Mouse (Mus musculus): ENCODE results near the gene Pcyt2. TPM values are rescaled to one million over a fixed set of nuclear protein-coding genes. Genes with fewer than 3 reads are reported as not detected.

The Pcyt2 gene
- polyA plus RNA-seq, 1 experiment = 51.5 TPM

- H3K27me3 ChIP-seq (ENCODE audit: control insufficient read depth, insufficient read depth, insufficient read length) = no peaks in the 10 kb centered on the region
- peak; percentile 75 for TF ChIP-seq CTCF (IDR thresholded peaks at IDR 0.05; ENCODE audit: control insufficient read depth, insufficient read depth, insufficient read length)
- no peak for TF ChIP-seq CEBPB (IDR thresholded peaks at IDR 0.05; ENCODE audit: low read depth)
- no peak for TF ChIP-seq MAX (IDR thresholded peaks at IDR 0.05)
- TF ChIP-seq FOSL1 (IDR thresholded peaks at IDR 0.05; ENCODE audit: insufficient read depth, low read length, poor library complexity, severe bottlenecking) = no peak
- no peak for TF ChIP-seq USF1 (IDR thresholded peaks at IDR 0.05; ENCODE audit: low read depth)
- TF ChIP-seq MYOD1 (IDR thresholded peaks at IDR 0.05; ENCODE audit: control insufficient read depth, insufficient read length, low read depth) = no peak
- peaks cover 71% of the 10 kb centered on the region for H3K36me3 ChIP-seq (ENCODE audit: control insufficient read depth, insufficient read depth)
- H3K4me3 ChIP-seq (ENCODE audit: insufficient read depth, poor library complexity, severe bottlenecking) = peak overlapping the region; percentile 98
- H3ac ChIP-seq (ENCODE audit: control insufficient read depth, insufficient read length, low read depth) = peak overlapping the region; percentile 82
- H3K79me2 ChIP-seq (ENCODE audit: control insufficient read depth, insufficient read depth) = peaks cover 74% of the 10 kb centered on the region
- H3K79me3 ChIP-seq (ENCODE audit: low read depth) = peaks cover 47% of the 10 kb centered on the region
Measured at GRCm38 (mm10) chr11:120623961-120624679, 6.4 kb upstream of the Pcyt2 start.

- TF ChIP-seq MYOD1 (IDR thresholded peaks at IDR 0.05; ENCODE audit: control insufficient read depth, insufficient read length, low read depth) (no peak), CEBPB (IDR thresholded peaks at IDR 0.05; ENCODE audit: low read depth) (no peak), MAX (IDR thresholded peaks at IDR 0.05) (no peak), FOSL1 (IDR thresholded peaks at IDR 0.05; ENCODE audit: insufficient read depth, low read length, poor library complexity, severe bottlenecking) (no peak), USF1 (IDR thresholded peaks at IDR 0.05; ENCODE audit: low read depth) (no peak), MYOG (IDR thresholded peaks at IDR 0.05; ENCODE audit: control insufficient read depth, extremely low read depth, insufficient read length) (no peak), CTCF (IDR thresholded peaks at IDR 0.05; ENCODE audit: control insufficient read depth, insufficient read depth, insufficient read length) (no peak)
- H3K36me3 ChIP-seq (ENCODE audit: control insufficient read depth, insufficient read depth) = peaks cover 73% of the 10 kb centered on the region
- H3K27me3 ChIP-seq (ENCODE audit: control insufficient read depth, insufficient read depth, insufficient read length) = no peaks in the 10 kb centered on the region
- no peak overlapping the region for H3K4me3 ChIP-seq (ENCODE audit: insufficient read depth, poor library complexity, severe bottlenecking)
- peaks cover 35% of the 10 kb centered on the region for H3K79me3 ChIP-seq (ENCODE audit: low read depth)
- H3K79me2 ChIP-seq (ENCODE audit: control insufficient read depth, insufficient read depth) = peaks cover 61% of the 10 kb centered on the region
- H3ac ChIP-seq (ENCODE audit: control insufficient read depth, insufficient read length, low read depth) = no peak overlapping the region
Measured at GRCm38 (mm10) chr11:120622805-120623204, 5.1 kb upstream of the Pcyt2 start.

- peaks cover 60% of the 10 kb centered on the region for H3K79me2 ChIP-seq (ENCODE audit: control insufficient read depth, insufficient read depth)
- no peak overlapping the region for H3K4me3 ChIP-seq (ENCODE audit: insufficient read depth, poor library complexity, severe bottlenecking)
- no peaks in the 10 kb centered on the region for H3K27me3 ChIP-seq (ENCODE audit: control insufficient read depth, insufficient read depth, insufficient read length)
- H3K79me3 ChIP-seq (ENCODE audit: low read depth) = peaks cover 29% of the 10 kb centered on the region
- H3K36me3 ChIP-seq (ENCODE audit: control insufficient read depth, insufficient read depth) = peaks cover 59% of the 10 kb centered on the region
- TF ChIP-seq MYOD1 (IDR thresholded peaks at IDR 0.05; ENCODE audit: control insufficient read depth, insufficient read length, low read depth) (no peak), CEBPB (IDR thresholded peaks at IDR 0.05; ENCODE audit: low read depth) (no peak), CTCF (IDR thresholded peaks at IDR 0.05; ENCODE audit: control insufficient read depth, insufficient read depth, insufficient read length) (no peak), FOSL1 (IDR thresholded peaks at IDR 0.05; ENCODE audit: insufficient read depth, low read length, poor library complexity, severe bottlenecking) (no peak), USF1 (IDR thresholded peaks at IDR 0.05; ENCODE audit: low read depth) (no peak), MAX (IDR thresholded peaks at IDR 0.05) (no peak), MYOG (IDR thresholded peaks at IDR 0.05; ENCODE audit: control insufficient read depth, extremely low read depth, insufficient read length) (no peak)
- no peak overlapping the region for H3ac ChIP-seq (ENCODE audit: control insufficient read depth, insufficient read length, low read depth)
Measured at GRCm38 (mm10) chr11:120620195-120620594, 2.5 kb upstream of the Pcyt2 start.

GRCm38 (mm10) chr11:120618619-120619535, 1.1 kb upstream of the Pcyt2 start:
- peaks cover 26% of the 10 kb centered on the region for H3K79me3 ChIP-seq (ENCODE audit: low read depth)
- no peak overlapping the region for H3K4me3 ChIP-seq (ENCODE audit: insufficient read depth, poor library complexity, severe bottlenecking)
- no peak for TF ChIP-seq CTCF (IDR thresholded peaks at IDR 0.05; ENCODE audit: control insufficient read depth, insufficient read depth, insufficient read length)
- TF ChIP-seq CEBPB (IDR thresholded peaks at IDR 0.05; ENCODE audit: low read depth) = no peak
- TF ChIP-seq FOSL1 (IDR thresholded peaks at IDR 0.05; ENCODE audit: insufficient read depth, low read length, poor library complexity, severe bottlenecking) = no peak
- no peak for TF ChIP-seq MAX (IDR thresholded peaks at IDR 0.05)
- TF ChIP-seq MYOG (IDR thresholded peaks at IDR 0.05; ENCODE audit: control insufficient read depth, extremely low read depth, insufficient read length) = no peak
- TF ChIP-seq USF1 (IDR thresholded peaks at IDR 0.05; ENCODE audit: low read depth) = no peak
- H3K27me3 ChIP-seq (ENCODE audit: control insufficient read depth, insufficient read depth, insufficient read length) = no peaks in the 10 kb centered on the region
- peaks cover 50% of the 10 kb centered on the region for H3K79me2 ChIP-seq (ENCODE audit: control insufficient read depth, insufficient read depth)
- H3ac ChIP-seq (ENCODE audit: control insufficient read depth, insufficient read length, low read depth) = no peak overlapping the region
- peaks cover 68% of the 10 kb centered on the region for H3K36me3 ChIP-seq (ENCODE audit: control insufficient read depth, insufficient read depth)

- Histone ChIP-seq H3K27me3 (ENCODE audit: control insufficient read depth, insufficient read depth, insufficient read length) (no peaks in the 10 kb centered on the region), H3K79me3 (ENCODE audit: low read depth) (peaks cover 18% of the 10 kb centered on the region), H3ac (ENCODE audit: control insufficient read depth, insufficient read length, low read depth) (no peak overlapping the region), H3K79me2 (ENCODE audit: control insufficient read depth, insufficient read depth) (peaks cover 29% of the 10 kb centered on the region), H3K4me3 (ENCODE audit: insufficient read depth, poor library complexity, severe bottlenecking) (peak overlapping the region; percentile 86), H3K36me3 (ENCODE audit: control insufficient read depth, insufficient read depth) (peaks cover 63% of the 10 kb centered on the region)
- TF ChIP-seq CTCF (IDR thresholded peaks at IDR 0.05; ENCODE audit: control insufficient read depth, insufficient read depth, insufficient read length) = no peak
Measured at GRCm38 (mm10) chr11:120616617-120617294, 980 bp downstream of the Pcyt2 start.

Data from C2C12 (cell line).